Mouse (Mus musculus): ENCODE data around the gene Cenph. TPM values are rescaled to one million over a fixed set of nuclear protein-coding genes. Genes with fewer than 3 reads are reported as not detected.

The Cenph gene
- polyA plus RNA-seq, 1 experiment from 2014 or later = 72.2 TPM

- ATAC-seq (ENCODE audit: insufficient number of reproducible peaks, low FRiP score, low TSS enrichment, low read depth) (no peak), DNase-seq (ENCODE audit: low spot score) (no peak)
- Histone ChIP-seq H3K9ac (ENCODE audit: low read length) (no peak overlapping the region), H3K27me3 (ENCODE audit: control insufficient read depth, insufficient read depth, low read length) (no peaks in the 10 kb centered on the region), H3K9me3 (ENCODE audit: control insufficient read depth, low read length) (no peaks in the 10 kb centered on the region), H3K4me1 (ENCODE audit: control insufficient read depth, insufficient read depth, low read length) (no peaks in the 10 kb centered on the region), H3K4me3 (ENCODE audit: low read depth, low read length) (no peak overlapping the region), H3K36me3 (ENCODE audit: control insufficient read depth, insufficient read depth, low read length) (peaks cover 10% of the 10 kb centered on the region), H3K4me2 (ENCODE audit: low read depth, severe bottlenecking) (no peak overlapping the region), H3K27ac (replicated peaks; ENCODE audit: low read depth, low read length) (no peak overlapping the region)
- WGBS = 86% methylated on average over 2 of the region's 2 CpGs
Observed at GRCm38 (mm10) chr13:100755329-100755728, 20.4 kb downstream of the Cenph start.

- DNase-seq (ENCODE audit: low spot score) (no peak), ATAC-seq (ENCODE audit: insufficient number of reproducible peaks, low FRiP score, low TSS enrichment, low read depth) (no peak)
- no peaks in the 10 kb centered on the region for H3K4me1 ChIP-seq (ENCODE audit: control insufficient read depth, insufficient read depth, low read length)
- 73% methylated on average over 4 of the region's 4 CpGs for WGBS
- H3K9ac ChIP-seq (ENCODE audit: low read length) = no peak overlapping the region
- H3K4me2 ChIP-seq (ENCODE audit: low read depth, severe bottlenecking) = no peak overlapping the region
- H3K4me3 ChIP-seq (ENCODE audit: low read depth, low read length) = no peak overlapping the region
- H3K27me3 ChIP-seq (ENCODE audit: control insufficient read depth, insufficient read depth, low read length) = no peaks in the 10 kb centered on the region
- no peak overlapping the region for H3K27ac ChIP-seq (replicated peaks; ENCODE audit: low read depth, low read length)
- H3K36me3 ChIP-seq (ENCODE audit: control insufficient read depth, insufficient read depth, low read length) = no peaks in the 10 kb centered on the region
- H3K9me3 ChIP-seq (ENCODE audit: control insufficient read depth, low read length) = no peaks in the 10 kb centered on the region
Observed at GRCm38 (mm10) chr13:100754186-100754585, 21.5 kb downstream of the Cenph start.

- Histone ChIP-seq H3K36me3 (ENCODE audit: control insufficient read depth, insufficient read depth, low read length) (no peaks in the 10 kb centered on the region), H3K27me3 (ENCODE audit: control insufficient read depth, insufficient read depth, low read length) (no peaks in the 10 kb centered on the region), H3K27ac (replicated peaks; ENCODE audit: low read depth, low read length) (no peak overlapping the region), H3K4me2 (ENCODE audit: low read depth, severe bottlenecking) (no peak overlapping the region), H3K9ac (ENCODE audit: low read length) (no peak overlapping the region), H3K9me3 (ENCODE audit: control insufficient read depth, low read length) (no peaks in the 10 kb centered on the region), H3K4me3 (ENCODE audit: low read depth, low read length) (no peak overlapping the region), H3K4me1 (ENCODE audit: control insufficient read depth, insufficient read depth, low read length) (no peaks in the 10 kb centered on the region)
- ATAC-seq (ENCODE audit: insufficient number of reproducible peaks, low FRiP score, low TSS enrichment, low read depth) (no peak), DNase-seq (ENCODE audit: low spot score) (no peak)
- WGBS = 79% methylated on average over 6 of the region's 6 CpGs
Observed at GRCm38 (mm10) chr13:100753011-100753410, 22.7 kb downstream of the Cenph start.

GRCm38 (mm10) chr13:100752529-100752928 is 23.2 kb downstream of the Cenph start:
- Histone ChIP-seq H3K4me1 (ENCODE audit: control insufficient read depth, insufficient read depth, low read length) (no peaks in the 10 kb centered on the region), H3K4me2 (ENCODE audit: low read depth, severe bottlenecking) (no peak overlapping the region), H3K27me3 (ENCODE audit: control insufficient read depth, insufficient read depth, low read length) (no peaks in the 10 kb centered on the region), H3K27ac (replicated peaks; ENCODE audit: low read depth, low read length) (no peak overlapping the region), H3K36me3 (ENCODE audit: control insufficient read depth, insufficient read depth, low read length) (no peaks in the 10 kb centered on the region), H3K9ac (ENCODE audit: low read length) (no peak overlapping the region), H3K4me3 (ENCODE audit: low read depth, low read length) (no peak overlapping the region), H3K9me3 (ENCODE audit: control insufficient read depth, low read length) (no peaks in the 10 kb centered on the region)
- ATAC-seq (ENCODE audit: insufficient number of reproducible peaks, low FRiP score, low TSS enrichment, low read depth) (no peak), DNase-seq (ENCODE audit: low spot score) (no peak)
- WGBS = 87% methylated on average over 8 of the region's 8 CpGs

GRCm38 (mm10) chr13:100751402-100751801 is 24.3 kb downstream of the Cenph start:
- ATAC-seq (ENCODE audit: insufficient number of reproducible peaks, low FRiP score, low TSS enrichment, low read depth) (no peak), DNase-seq (ENCODE audit: low spot score) (no peak)
- Histone ChIP-seq H3K4me1 (ENCODE audit: control insufficient read depth, insufficient read depth, low read length) (no peaks in the 10 kb centered on the region), H3K27ac (replicated peaks; ENCODE audit: low read depth, low read length) (no peak overlapping the region), H3K9me3 (ENCODE audit: control insufficient read depth, low read length) (no peaks in the 10 kb centered on the region), H3K36me3 (ENCODE audit: control insufficient read depth, insufficient read depth, low read length) (no peaks in the 10 kb centered on the region), H3K27me3 (ENCODE audit: control insufficient read depth, insufficient read depth, low read length) (no peaks in the 10 kb centered on the region), H3K9ac (ENCODE audit: low read length) (no peak overlapping the region), H3K4me3 (ENCODE audit: low read depth, low read length) (no peak overlapping the region), H3K4me2 (ENCODE audit: low read depth, severe bottlenecking) (no peak overlapping the region)
- 82% methylated on average over 3 of the region's 3 CpGs for WGBS

- Histone ChIP-seq H3K27ac (replicated peaks; ENCODE audit: low read depth, low read length) (no peak overlapping the region), H3K9me3 (ENCODE audit: control insufficient read depth, low read length) (no peaks in the 10 kb centered on the region), H3K27me3 (ENCODE audit: control insufficient read depth, insufficient read depth, low read length) (no peaks in the 10 kb centered on the region), H3K4me3 (ENCODE audit: low read depth, low read length) (no peak overlapping the region), H3K9ac (ENCODE audit: low read length) (no peak overlapping the region), H3K4me1 (ENCODE audit: control insufficient read depth, insufficient read depth, low read length) (no peaks in the 10 kb centered on the region), H3K4me2 (ENCODE audit: low read depth, severe bottlenecking) (no peak overlapping the region), H3K36me3 (ENCODE audit: control insufficient read depth, insufficient read depth, low read length) (no peaks in the 10 kb centered on the region)
- DNase-seq (ENCODE audit: low spot score) (no peak), ATAC-seq (ENCODE audit: insufficient number of reproducible peaks, low FRiP score, low TSS enrichment, low read depth) (no peak)
- 88% methylated on average over 5 of the region's 5 CpGs for WGBS
Observed at GRCm38 (mm10) chr13:100750799-100751198, 24.9 kb downstream of the Cenph start.

GRCm38 (mm10) chr13:100748638-100749037 is 27.1 kb downstream of the Cenph start:
- WGBS = 40% methylated on average over 8 of the region's 8 CpGs
- DNase-seq (ENCODE audit: low spot score) (no peak), ATAC-seq (ENCODE audit: insufficient number of reproducible peaks, low FRiP score, low TSS enrichment, low read depth) (no peak)
- no peak overlapping the region for H3K27ac ChIP-seq (replicated peaks; ENCODE audit: low read depth, low read length)
- no peaks in the 10 kb centered on the region for H3K9me3 ChIP-seq (ENCODE audit: control insufficient read depth, low read length)
- H3K4me3 ChIP-seq (ENCODE audit: low read depth, low read length) = no peak overlapping the region
- no peaks in the 10 kb centered on the region for H3K27me3 ChIP-seq (ENCODE audit: control insufficient read depth, insufficient read depth, low read length)
- H3K9ac ChIP-seq (ENCODE audit: low read length) = no peak overlapping the region
- H3K36me3 ChIP-seq (ENCODE audit: control insufficient read depth, insufficient read depth, low read length) = no peaks in the 10 kb centered on the region
- H3K4me2 ChIP-seq (ENCODE audit: low read depth, severe bottlenecking) = no peak overlapping the region
- H3K4me1 ChIP-seq (ENCODE audit: control insufficient read depth, insufficient read depth, low read length) = no peaks in the 10 kb centered on the region

- no peak overlapping the region for H3K4me3 ChIP-seq (ENCODE audit: low read depth, low read length)
- ATAC-seq (ENCODE audit: insufficient number of reproducible peaks, low FRiP score, low TSS enrichment, low read depth) (no peak), DNase-seq (ENCODE audit: low spot score) (no peak)
- H3K36me3 ChIP-seq (ENCODE audit: control insufficient read depth, insufficient read depth, low read length) = no peaks in the 10 kb centered on the region
- H3K4me2 ChIP-seq (ENCODE audit: low read depth, severe bottlenecking) = no peak overlapping the region
- no peaks in the 10 kb centered on the region for H3K4me1 ChIP-seq (ENCODE audit: control insufficient read depth, insufficient read depth, low read length)
- no peak overlapping the region for H3K9ac ChIP-seq (ENCODE audit: low read length)
- no peaks in the 10 kb centered on the region for H3K9me3 ChIP-seq (ENCODE audit: control insufficient read depth, low read length)
- no peaks in the 10 kb centered on the region for H3K27me3 ChIP-seq (ENCODE audit: control insufficient read depth, insufficient read depth, low read length)
- WGBS = 89% methylated on average over 3 of the region's 3 CpGs
- no peak overlapping the region for H3K27ac ChIP-seq (replicated peaks; ENCODE audit: low read depth, low read length)
Observed at GRCm38 (mm10) chr13:100746090-100746489, 29.6 kb downstream of the Cenph start.

GRCm38 (mm10) chr13:100744036-100744744 is 31.5 kb downstream of the Cenph start, which contains the start of gene Mrps36:
TSS of gene Mrps36 (minus strand) at chr13:100744659.
- no peaks in the 10 kb centered on the region for H3K9me3 ChIP-seq (ENCODE audit: control insufficient read depth, low read length)
- ATAC-seq (ENCODE audit: insufficient number of reproducible peaks, low FRiP score, low TSS enrichment, low read depth) (peak; percentile 94), DNase-seq (ENCODE audit: low spot score) (peak; percentile 93)
- no peaks in the 10 kb centered on the region for H3K27me3 ChIP-seq (ENCODE audit: control insufficient read depth, insufficient read depth, low read length)
- no peaks in the 10 kb centered on the region; the same call in 1 of the 2 replicates for H3K36me3 ChIP-seq (ENCODE audit: control insufficient read depth, insufficient read depth, low read length)
- under 1% methylated on average over 52 of the region's 52 CpGs for WGBS
- H3K4me3 ChIP-seq (ENCODE audit: low read depth, low read length) = peak within 1 kb of the TSS; percentile 80
- no peaks in the 10 kb centered on the region for H3K4me1 ChIP-seq (ENCODE audit: control insufficient read depth, insufficient read depth, low read length)
- peak within 1 kb of the TSS; percentile 70 for H3K9ac ChIP-seq (ENCODE audit: low read length)
- H3K4me2 ChIP-seq (ENCODE audit: low read depth, severe bottlenecking) = peak within 1 kb of the TSS; percentile 43
- peak within 1 kb of the TSS; percentile 80 for H3K27ac ChIP-seq (replicated peaks; ENCODE audit: low read depth, low read length)
